Mouse (Mus musculus) layer of hippocampus, adult 9-11 months (tissue): ENCODE data around the gene Gm3327.
A peak's percentile ranks its signal among the peaks of the same experiment; 100 is the strongest.
"Not testable (repeated sequence)": the region's sequence is repeated elsewhere in the genome, so short reads cannot be mapped to it uniquely, and the experiment has no call there.

ENCODE experiments used
- DNase-seq: peaks from one replicate; pipeline ENCODE4 v3.0.0; 2022

Gene Gm3327

DNA sequence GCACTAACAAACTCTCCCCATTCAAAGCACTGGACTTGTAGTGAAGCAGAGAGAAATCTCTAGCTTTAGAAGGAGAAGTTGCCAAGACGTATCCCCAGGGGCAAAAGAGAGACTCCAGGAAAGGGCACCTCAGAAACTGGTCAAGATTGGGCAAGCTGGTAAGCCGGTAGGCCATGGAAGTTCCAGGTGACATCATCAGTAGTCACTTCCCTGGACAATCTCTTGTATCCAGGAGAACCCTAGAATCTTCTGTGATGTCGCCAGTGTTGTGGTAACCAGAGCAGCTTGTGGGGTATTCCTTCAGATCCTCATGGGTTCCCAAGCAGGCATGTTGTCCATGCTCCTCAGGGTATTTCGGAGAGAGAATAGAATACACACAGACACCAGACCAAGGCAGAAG lies at the start of gene Gm3327:
Gene Gm3327 (plus strand): TSS at position 301 of the 400 bp plus-strand sequence.
- DNase-seq = not testable (repeated sequence)

DNA sequence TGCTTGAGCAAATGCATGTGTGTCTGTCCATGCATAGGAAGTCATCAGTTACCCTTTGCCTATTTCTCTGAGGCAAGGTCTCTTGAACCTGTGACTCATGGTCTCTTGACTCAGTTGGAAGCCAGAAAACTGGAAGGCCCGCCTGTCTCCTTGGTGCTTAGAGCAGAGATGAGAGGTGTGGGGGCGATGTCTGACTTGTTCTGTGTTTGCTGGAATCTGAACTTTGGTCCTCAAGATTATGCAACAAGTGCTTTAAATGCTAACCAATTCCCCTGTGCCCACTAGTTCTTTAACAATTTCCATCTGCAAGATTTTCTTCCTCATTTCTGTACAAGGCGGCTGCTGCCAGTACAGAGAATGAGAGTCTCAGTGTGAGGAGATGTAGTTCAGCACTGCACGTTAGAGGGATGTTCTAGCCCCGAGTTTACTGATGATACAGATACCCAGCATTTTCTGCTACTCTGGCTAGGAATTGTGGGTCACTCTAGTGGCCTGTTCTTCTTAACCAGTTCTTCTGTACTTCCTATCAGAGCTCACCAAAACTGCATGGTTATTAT lies 45.8 kb upstream of the Gm3327 start:
- DNase-seq = not testable (repeated sequence)

DNA sequence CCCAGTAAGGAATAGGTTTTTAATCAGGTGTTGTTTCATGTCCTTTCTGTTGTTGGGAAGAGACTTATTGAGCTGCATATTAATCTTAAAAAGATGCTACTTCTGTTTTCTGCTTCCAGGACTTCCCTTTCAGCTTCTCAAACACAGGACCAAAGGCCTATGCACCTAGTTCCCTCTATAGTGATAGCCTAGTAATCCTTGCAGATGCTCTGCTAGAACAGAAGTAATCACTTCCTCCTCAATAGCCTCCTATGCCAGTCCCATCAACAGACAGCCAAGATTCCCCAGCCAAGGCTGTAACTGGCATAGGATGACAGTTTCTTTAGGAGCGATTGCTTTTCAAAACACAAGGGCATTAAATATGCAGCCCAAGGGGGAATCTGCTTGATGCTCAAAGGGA lies 37.1 kb upstream of the Gm3327 start:
- DNase-seq = not testable (repeated sequence)

DNA sequence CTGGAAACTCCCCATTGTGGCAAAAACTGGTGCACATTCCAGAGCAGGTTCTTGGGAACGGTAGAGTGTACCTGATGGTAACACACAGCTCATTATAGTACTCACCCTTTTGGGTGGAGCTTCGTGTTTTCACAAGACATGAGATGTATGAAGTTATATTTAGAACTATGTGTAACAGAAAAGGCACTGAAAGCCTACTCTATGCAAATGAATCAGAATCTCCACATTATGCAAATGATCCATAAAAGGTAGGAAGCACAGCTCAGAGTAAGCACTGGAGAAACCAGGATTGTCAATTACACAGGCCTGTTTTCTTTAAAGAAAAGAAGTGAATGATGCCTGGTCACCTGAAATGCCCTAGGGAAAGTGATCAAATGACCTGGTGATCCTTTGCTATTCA lies 36.1 kb upstream of the Gm3327 start:
- not testable (repeated sequence) for DNase-seq

DNA sequence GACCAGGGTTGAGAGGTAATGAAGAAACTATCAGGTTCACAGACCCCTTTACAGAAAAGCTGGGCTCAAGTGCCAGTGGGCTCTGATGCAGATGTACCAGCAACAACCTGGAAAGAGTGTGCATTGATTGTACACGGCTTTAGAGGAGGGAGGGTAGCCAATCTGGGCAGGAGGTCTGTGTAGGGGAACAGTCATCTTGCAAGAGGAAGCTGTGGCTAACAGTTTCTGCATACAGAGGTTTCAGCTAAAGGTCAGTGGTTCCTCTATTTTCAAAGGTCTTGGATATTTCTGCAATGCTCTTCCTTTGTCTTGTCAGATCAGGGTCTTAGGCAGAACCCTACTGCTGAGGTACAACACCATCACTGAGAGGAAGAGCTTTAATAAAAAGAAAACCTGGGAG lies 32.1 kb upstream of the Gm3327 start:
- DNase-seq = peak; percentile 24

DNA sequence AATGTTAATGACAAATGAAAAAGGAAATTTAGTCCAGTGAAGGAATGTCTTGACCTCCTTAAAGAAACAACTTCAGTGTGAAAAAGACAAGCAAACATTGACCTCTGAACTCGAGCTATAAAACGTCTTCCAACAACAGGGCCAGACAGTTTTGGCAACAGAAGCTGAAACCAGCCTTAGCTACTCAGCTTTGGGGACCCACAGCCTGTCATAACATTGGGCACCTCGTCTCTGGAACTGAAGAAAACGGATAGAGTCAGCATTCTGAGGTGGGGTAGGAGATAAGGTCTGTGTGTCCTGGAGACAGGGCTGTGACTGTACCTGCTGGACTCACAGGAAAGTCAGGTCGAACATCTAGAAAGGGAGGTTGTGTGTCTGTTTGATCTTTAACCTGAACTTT lies 29.2 kb upstream of the Gm3327 start:
- not testable (repeated sequence) for DNase-seq

DNA sequence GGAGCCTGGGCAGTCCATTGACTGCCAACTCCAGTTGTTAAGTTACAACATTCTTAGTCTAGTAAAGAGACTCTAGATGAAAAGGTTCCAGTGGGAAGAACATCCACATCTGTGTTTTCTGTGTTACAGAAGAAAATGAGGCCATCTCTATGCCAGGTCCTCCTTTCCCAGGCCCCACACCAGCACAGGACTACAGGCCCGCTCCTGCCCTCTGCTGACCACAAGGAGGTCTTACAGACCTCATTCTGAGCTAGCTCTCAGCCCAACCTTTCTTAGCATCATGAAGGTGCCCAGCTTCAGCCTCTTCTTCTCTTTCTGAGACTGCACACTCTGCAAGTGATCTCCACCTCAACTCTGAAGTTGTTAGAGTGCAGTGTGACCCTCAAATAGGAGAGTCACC lies 23.6 kb upstream of the Gm3327 start:
- not testable (repeated sequence) for DNase-seq

DNA sequence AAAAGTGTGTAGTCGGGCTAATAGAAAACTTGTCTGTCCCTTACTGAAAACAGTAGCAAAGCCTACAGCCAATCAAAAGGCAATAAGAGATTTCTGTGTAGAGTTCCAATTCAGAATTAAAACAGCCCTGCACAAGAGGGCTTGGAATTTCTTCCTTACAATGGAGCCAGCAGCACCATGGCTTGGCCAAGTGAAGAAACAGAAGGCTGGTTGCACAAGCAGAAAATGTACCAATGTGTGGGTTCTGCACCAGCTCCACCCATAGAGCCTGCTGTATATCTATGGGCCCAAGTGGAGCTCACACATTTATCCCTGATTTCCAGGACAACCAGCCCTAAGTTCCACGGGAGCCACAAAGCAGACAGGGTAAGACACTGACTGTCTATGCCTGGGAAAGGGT lies 21.3 kb upstream of the Gm3327 start, which contains the start of gene Ear2:
Gene Ear2 (plus strand): TSS at position 301 of the 400 bp plus-strand sequence.
- DNase-seq = not testable (repeated sequence)

DNA sequence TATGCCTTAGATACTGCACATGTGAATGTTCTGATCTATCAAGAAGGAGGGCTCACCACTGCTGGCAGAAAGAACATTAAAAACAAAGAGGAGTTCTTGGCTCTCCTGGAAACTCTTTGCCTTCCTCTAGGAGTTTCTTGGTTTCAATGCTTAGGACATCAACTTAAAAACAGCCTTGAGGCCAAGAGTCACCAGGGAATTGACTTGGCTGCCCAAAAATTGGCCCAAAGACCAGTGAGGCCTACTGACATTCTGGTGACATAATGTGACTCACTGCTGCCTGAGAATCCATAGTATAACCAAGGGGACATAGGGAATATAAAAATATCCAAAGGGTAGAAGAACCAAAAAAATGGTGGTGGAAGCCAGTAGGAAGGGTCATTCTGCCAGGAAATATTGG lies 12.7 kb upstream of the Gm3327 start:
- DNase-seq = no peak
